Mouse (Mus musculus): ENCODE results near the gene Tepsin. TPM values are rescaled to one million over a fixed set of nuclear protein-coding genes. Genes with fewer than 3 reads are reported as not detected.
A peak's percentile ranks its signal among the peaks of the same experiment; 100 is the strongest.

The Tepsin gene
- polyA plus RNA-seq, 1 experiment from 2014 or later: 13.5 TPM

GRCm38 (mm10) chr11:120109558-120110210, 11.2 kb upstream of the Tepsin start:
- Histone ChIP-seq H3K4me1 (peaks cover 46% of the 10 kb centered on the region), H3K27ac (replicated peaks) (no peak overlapping the region), H3K36me3 (peaks cover 65% of the 10 kb centered on the region), H3K4me2 (no peak overlapping the region), H3K9ac (no peak overlapping the region), H3K27me3 (replicated peaks) (no peaks in the 10 kb centered on the region), H3K4me3 (no peak overlapping the region), H3K9me3 (no peaks in the 10 kb centered on the region)
- ATAC-seq (ENCODE audit: extremely low read depth, insufficient number of reproducible peaks, low FRiP score, low TSS enrichment): no peak
- 79% methylated on average over 14 of the region's 14 CpGs for WGBS

GRCm38 (mm10) chr11:120107796-120108195, 9.3 kb upstream of the Tepsin start:
- H3K9me3 ChIP-seq: no peaks in the 10 kb centered on the region
- H3K36me3 ChIP-seq: peaks cover 73% of the 10 kb centered on the region
- no peaks in the 10 kb centered on the region for H3K27me3 ChIP-seq (replicated peaks)
- H3K4me3 ChIP-seq: no peak overlapping the region
- H3K9ac ChIP-seq: no peak overlapping the region
- no peak for ATAC-seq (ENCODE audit: extremely low read depth, insufficient number of reproducible peaks, low FRiP score, low TSS enrichment)
- H3K4me2 ChIP-seq: no peak overlapping the region
- WGBS: 82% methylated on average over 9 of the region's 9 CpGs
- H3K27ac ChIP-seq (replicated peaks): no peak overlapping the region
- H3K4me1 ChIP-seq: peaks cover 40% of the 10 kb centered on the region

DNA sequence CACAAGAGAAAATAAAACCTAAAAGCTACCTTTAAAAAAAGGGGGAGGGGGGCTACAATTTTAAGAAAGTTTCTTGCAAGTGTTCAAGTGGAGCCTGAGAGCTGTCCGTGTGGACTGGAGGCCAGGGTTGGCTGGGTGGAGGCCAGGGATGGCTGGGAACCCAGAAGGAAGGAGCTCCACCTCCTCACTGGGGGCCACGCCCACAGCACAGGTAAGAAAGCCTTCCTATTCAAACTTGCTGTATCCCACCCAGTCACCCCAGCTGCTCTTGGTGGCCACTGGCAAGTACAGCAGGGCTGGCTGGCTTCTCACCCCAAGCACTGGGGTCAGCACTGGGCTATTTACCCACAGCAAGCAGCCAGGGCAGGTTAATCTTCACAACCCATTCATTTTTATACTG, 8.5 kb upstream of the Tepsin start:
- H3K27ac ChIP-seq (replicated peaks): no peak overlapping the region
- peaks cover 33% of the 10 kb centered on the region for H3K4me1 ChIP-seq
- ATAC-seq (ENCODE audit: extremely low read depth, insufficient number of reproducible peaks, low FRiP score, low TSS enrichment): no peak
- no peaks in the 10 kb centered on the region for H3K9me3 ChIP-seq
- H3K4me3 ChIP-seq: no peak overlapping the region
- H3K36me3 ChIP-seq: peaks cover 73% of the 10 kb centered on the region
- H3K9ac ChIP-seq: no peak overlapping the region
- H3K27me3 ChIP-seq (replicated peaks): no peaks in the 10 kb centered on the region
- no peak overlapping the region for H3K4me2 ChIP-seq
- 73% methylated on average over 2 of the region's 2 CpGs for WGBS

GRCm38 (mm10) chr11:120103431-120103997, 5.0 kb upstream of the Tepsin start:
- ATAC-seq (ENCODE audit: extremely low read depth, insufficient number of reproducible peaks, low FRiP score, low TSS enrichment): no peak
- H3K4me2 ChIP-seq: no peak overlapping the region
- WGBS: 82% methylated on average over 3 of the region's 3 CpGs
- no peak overlapping the region for H3K27ac ChIP-seq (replicated peaks)
- peak overlapping the region; percentile 44; the same call in 1 of the 2 replicates for H3K9ac ChIP-seq
- peaks cover 60% of the 10 kb centered on the region for H3K36me3 ChIP-seq
- H3K4me3 ChIP-seq: no peak overlapping the region
- no peaks in the 10 kb centered on the region for H3K9me3 ChIP-seq
- peaks cover 34% of the 10 kb centered on the region for H3K4me1 ChIP-seq
- no peaks in the 10 kb centered on the region for H3K27me3 ChIP-seq (replicated peaks)

GRCm38 (mm10) chr11:120101036-120101435, 2.5 kb upstream of the Tepsin start:
- peak overlapping the region; percentile 67 for H3K27ac ChIP-seq (replicated peaks)
- no peak overlapping the region for H3K4me3 ChIP-seq
- H3K9me3 ChIP-seq: no peaks in the 10 kb centered on the region
- peaks cover 43% of the 10 kb centered on the region for H3K4me1 ChIP-seq
- H3K36me3 ChIP-seq: peaks cover 44% of the 10 kb centered on the region
- no peaks in the 10 kb centered on the region for H3K27me3 ChIP-seq (replicated peaks)
- H3K9ac ChIP-seq: peak overlapping the region; percentile 61; the same call in 1 of the 2 replicates
- H3K4me2 ChIP-seq: no peak overlapping the region
- 1% methylated on average over 3 of the region's 3 CpGs for WGBS
- ATAC-seq (ENCODE audit: extremely low read depth, insufficient number of reproducible peaks, low FRiP score, low TSS enrichment): no peak

GRCm38 (mm10) chr11:120092817-120093591, 5.5 kb downstream of the Tepsin start:
- Histone ChIP-seq H3K4me3 (no peak overlapping the region), H3K27me3 (replicated peaks) (no peaks in the 10 kb centered on the region), H3K27ac (replicated peaks) (no peak overlapping the region), H3K4me2 (no peak overlapping the region), H3K36me3 (peaks cover 70% of the 10 kb centered on the region), H3K9ac (no peak overlapping the region), H3K9me3 (no peaks in the 10 kb centered on the region), H3K4me1 (peaks cover 8% of the 10 kb centered on the region)
- 75% methylated on average over 23 of the region's 23 CpGs for WGBS
- ATAC-seq (ENCODE audit: extremely low read depth, insufficient number of reproducible peaks, low FRiP score, low TSS enrichment): no peak

DNA sequence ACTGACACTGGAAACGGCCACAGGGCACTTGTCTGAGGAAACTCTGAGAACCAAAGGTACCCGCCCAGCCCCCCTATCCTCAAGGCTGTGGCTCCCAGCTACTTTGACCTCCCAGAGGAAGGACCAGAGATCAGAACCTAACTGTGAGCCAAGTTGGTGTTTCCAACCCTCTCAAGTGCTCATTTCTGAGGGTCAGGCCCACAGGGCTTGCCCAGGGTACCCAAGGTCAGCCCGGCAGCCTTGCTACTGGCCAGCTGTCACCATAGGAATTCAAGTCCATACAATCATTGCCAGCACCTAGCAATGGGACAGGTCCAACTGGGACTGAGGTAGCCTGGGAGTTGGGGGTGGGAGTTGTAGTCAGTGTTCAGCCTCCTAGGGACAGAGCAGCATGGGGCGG, 7.9 kb downstream of the Tepsin start:
- Histone ChIP-seq H3K4me3 (no peak overlapping the region), H3K9ac (no peak overlapping the region), H3K27ac (replicated peaks) (no peak overlapping the region), H3K9me3 (no peaks in the 10 kb centered on the region), H3K4me2 (no peak overlapping the region), H3K27me3 (replicated peaks) (no peaks in the 10 kb centered on the region), H3K36me3 (peaks cover 59% of the 10 kb centered on the region), H3K4me1 (peaks cover 12% of the 10 kb centered on the region)
- ATAC-seq (ENCODE audit: extremely low read depth, insufficient number of reproducible peaks, low FRiP score, low TSS enrichment): no peak
- 88% methylated on average over 4 of the region's 4 CpGs for WGBS

DNA sequence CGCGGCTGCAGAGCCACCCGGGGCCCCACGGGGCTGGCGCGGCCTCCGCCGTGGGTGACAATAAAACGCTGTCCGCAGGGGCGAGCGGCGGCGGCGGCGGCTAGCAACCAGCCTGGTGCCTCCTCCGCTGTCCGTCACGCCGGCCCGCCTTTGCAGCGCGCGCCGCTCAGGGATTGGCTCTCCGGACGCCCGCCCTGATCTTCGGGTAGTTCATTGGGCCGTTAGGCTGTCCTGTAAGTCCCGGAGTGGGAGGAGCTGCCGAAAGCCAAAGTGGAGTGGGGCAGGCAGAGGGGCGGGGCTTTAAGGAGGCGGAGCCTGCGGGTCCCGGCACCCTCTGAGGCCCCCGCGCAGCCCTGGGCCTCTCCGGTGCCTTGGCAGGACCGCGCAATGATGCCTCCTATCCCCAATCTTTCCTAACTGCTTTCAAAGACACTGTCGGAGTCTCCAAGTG, 11.8 kb downstream of the Tepsin start, which contains the start of gene Cep131:
Gene Cep131, minus strand, starts transcription at position 126 of the 451 bp plus-strand sequence.
- H3K4me1 ChIP-seq: peaks cover 26% of the 10 kb centered on the region
- peak within 1 kb of the TSS; percentile 83 for H3K4me3 ChIP-seq
- H3K9ac ChIP-seq: peak within 1 kb of the TSS; percentile 94
- H3K27me3 ChIP-seq (replicated peaks): no peaks in the 10 kb centered on the region
- H3K36me3 ChIP-seq: peaks cover 39% of the 10 kb centered on the region
- ATAC-seq (ENCODE audit: extremely low read depth, insufficient number of reproducible peaks, low FRiP score, low TSS enrichment): peak; percentile 97
- under 1% methylated on average over 42 of the region's 42 CpGs for WGBS
- H3K4me2 ChIP-seq: peak within 1 kb of the TSS; percentile 82
- no peaks in the 10 kb centered on the region for H3K9me3 ChIP-seq
- peak within 1 kb of the TSS; percentile 65 for H3K27ac ChIP-seq (replicated peaks)

DNA sequence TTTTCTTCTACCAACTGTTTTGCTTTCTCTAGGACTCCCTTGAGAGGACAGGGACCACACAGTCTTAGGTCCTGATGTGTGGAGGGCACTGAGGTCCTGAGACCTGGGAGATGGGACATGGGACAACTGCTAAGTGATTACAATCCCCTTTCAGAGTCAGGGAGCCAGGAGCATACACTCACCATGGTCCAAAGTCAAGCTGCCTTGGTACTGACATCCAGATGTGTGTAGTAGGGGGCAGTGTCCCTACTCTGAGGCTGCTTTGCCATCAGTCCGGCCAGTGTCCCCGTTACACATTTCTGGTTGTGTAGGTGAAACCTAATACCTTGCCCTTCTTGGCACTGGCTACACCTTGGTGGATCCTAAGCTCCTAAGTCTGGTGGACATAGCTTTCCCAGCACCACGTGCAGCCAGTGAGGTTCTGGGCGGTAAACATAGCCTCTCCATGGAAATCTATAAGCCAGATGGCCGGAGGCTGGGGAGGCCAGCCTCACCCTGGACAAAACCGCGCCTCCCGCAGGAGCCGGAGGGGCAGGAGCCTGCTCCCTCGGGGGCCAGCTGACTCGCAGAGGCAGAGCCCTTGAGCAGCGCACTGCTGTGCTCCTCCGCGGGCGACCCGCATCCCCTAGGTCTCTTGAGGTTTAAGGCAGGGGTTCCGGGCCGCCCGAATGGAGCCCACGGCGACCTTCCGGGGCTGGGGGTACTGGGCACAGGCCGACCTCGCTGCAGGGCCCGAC, 12.5 kb downstream of the Tepsin start:
- Histone ChIP-seq H3K36me3 (peaks cover 38% of the 10 kb centered on the region), H3K27me3 (replicated peaks) (no peaks in the 10 kb centered on the region), H3K9ac (peak overlapping the region; percentile 94), H3K4me2 (peak overlapping the region; percentile 82), H3K4me1 (peaks cover 26% of the 10 kb centered on the region), H3K27ac (replicated peaks) (peak overlapping the region; percentile 65), H3K9me3 (no peaks in the 10 kb centered on the region), H3K4me3 (peak overlapping the region; percentile 83)
- 0 out of 2 replicates have a peak, but pooled peaks have one; percentile 4 for ATAC-seq (ENCODE audit: extremely low read depth, insufficient number of reproducible peaks, low FRiP score, low TSS enrichment)
- under 1% methylated on average over 25 of the region's 25 CpGs for WGBS

- no peak overlapping the region for H3K4me3 ChIP-seq
- H3K9ac ChIP-seq: peak overlapping the region; percentile 37; the same call in 1 of the 2 replicates
- 88% methylated on average over 6 of the region's 6 CpGs for WGBS
- H3K4me2 ChIP-seq: no peak overlapping the region
- peaks cover 83% of the 10 kb centered on the region for H3K36me3 ChIP-seq
- no peaks in the 10 kb centered on the region for H3K9me3 ChIP-seq
- H3K4me1 ChIP-seq: peaks cover 11% of the 10 kb centered on the region; the same call in 1 of the 2 replicates
- no peaks in the 10 kb centered on the region for H3K27me3 ChIP-seq (replicated peaks)
- no peak for ATAC-seq (ENCODE audit: extremely low read depth, insufficient number of reproducible peaks, low FRiP score, low TSS enrichment)
- H3K27ac ChIP-seq (replicated peaks): no peak overlapping the region
These were observed 18.2 kb downstream of the Tepsin start for GRCm38 (mm10) chr11:120080282-120080681.

GRCm38 (mm10) chr11:120076191-120076590, 22.3 kb downstream of the Tepsin start:
- 70% methylated on average over 3 of the region's 3 CpGs for WGBS
- H3K9ac ChIP-seq: no peak overlapping the region

More at GRCm38 (mm10) chr11:120076191-120076590, 22.3 kb downstream of the Tepsin start:
- Histone ChIP-seq H3K4me3 (no peak overlapping the region), H3K27ac (replicated peaks) (no peak overlapping the region), H3K4me1 (no peaks in the 10 kb centered on the region), H3K27me3 (replicated peaks) (no peaks in the 10 kb centered on the region), H3K36me3 (peaks cover 98% of the 10 kb centered on the region), H3K9me3 (no peaks in the 10 kb centered on the region), H3K4me2 (no peak overlapping the region)
- ATAC-seq (ENCODE audit: extremely low read depth, insufficient number of reproducible peaks, low FRiP score, low TSS enrichment): no peak
